ENCODE assay signal across 8 mouse cellular contexts in the genomic region with DNA sequence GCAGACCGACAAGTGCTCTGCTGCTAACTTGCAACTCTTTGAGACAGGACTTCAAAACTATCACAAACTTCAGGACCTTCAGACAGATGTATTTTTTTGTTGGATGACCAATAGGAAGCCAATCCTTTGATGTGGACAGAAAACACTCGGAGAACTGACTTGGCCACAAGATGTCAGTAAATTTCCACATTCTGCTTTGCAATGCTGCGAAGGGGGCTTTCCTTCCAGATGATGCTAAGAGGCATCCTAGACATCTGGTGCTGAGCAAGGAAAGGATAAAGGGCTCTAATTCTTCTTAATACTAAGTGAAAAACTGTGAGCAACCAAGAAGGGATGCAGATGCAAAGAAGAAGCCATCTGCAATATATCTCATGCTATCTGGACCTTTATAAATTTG. TPM values are rescaled to one million over a fixed set of nuclear protein-coding genes. Genes with fewer than 3 reads are reported as not detected.
DNase-seq lines count a peak whose midpoint lies in the region; ATAC-seq and TF ChIP-seq lines count a peak whose summit lies in the region.

No protein-coding gene starts in this region.

- no peaks in the 10 kb centered on the region for H3K4me1 ChIP-seq in heart, embryonic 10.5 days
- H3K4me1 ChIP-seq in E14TG2a.4 (replicated peaks; ENCODE audit: low read depth, low read length) = peaks cover 5% of the 10 kb centered on the region; the same call in 1 of the 2 replicates
- no peaks in the 10 kb centered on the region for H3K4me1 ChIP-seq in kidney, embryonic 16.5 days (ENCODE audit: insufficient read depth, low read length)

- H3K27ac ChIP-seq in heart, embryonic 10.5 days = no peak overlapping the region
- no peak overlapping the region for H3K27ac ChIP-seq in kidney, embryonic 16.5 days (ENCODE audit: low read length)

- peak; percentile 59; the same call in 1 of the 2 replicates for ATAC-seq in kidney, embryonic 16.5 days (ENCODE audit: low FRiP score, low TSS enrichment)
- ATAC-seq in erythroid progenitor cell, adult 5-6 weeks (replicated peaks; ENCODE audit: low FRiP score, poor library complexity, severe bottlenecking) = no peak

- no peaks in the 10 kb centered on the region for H3K36me3 ChIP-seq in heart, embryonic 10.5 days
- H3K36me3 ChIP-seq in E14TG2a.4 (ENCODE audit: insufficient read depth, low read length) = no peaks in the 10 kb centered on the region
- H3K36me3 ChIP-seq in kidney, embryonic 16.5 days (ENCODE audit: insufficient read depth, low read length) = no peaks in the 10 kb centered on the region

- H3K9ac ChIP-seq in kidney, embryonic 16.5 days (replicated peaks; ENCODE audit: low read length) = no peak overlapping the region

- no peaks in the 10 kb centered on the region for H3K9me3 ChIP-seq in heart, embryonic 10.5 days
- H3K9me3 ChIP-seq in E14TG2a.4 (ENCODE audit: low read length) = 0 out of 2 replicates have a peak, but pooled peaks cover 7% of the 10 kb centered on the region
- peaks cover 5% of the 10 kb centered on the region; the same call in 1 of the 2 replicates for H3K9me3 ChIP-seq in kidney, embryonic 16.5 days (ENCODE audit: low read length)

- DNase-seq in heart, postnatal 4 days = peak; percentile 45
- no peak for DNase-seq in heart, embryonic 10.5 days (ENCODE audit: low spot score)
- DNase-seq in embryo, embryonic 10 days (ENCODE audit: low spot score) = peak; percentile 84
- peak; percentile 75 for DNase-seq in retina, postnatal 1 day
- no peak for DNase-seq in gastrocnemius, adult 18-20 months (ENCODE audit: low spot score)

- TF ChIP-seq CTCF in E14TG2a.4 (conservative IDR thresholded peaks at IDR 0.05; ENCODE audit: low read length) = peak; percentile 36

- WGBS in heart, embryonic 10.5 days = 39% methylated on average over 3 of the region's 3 CpGs
- 38% methylated on average over 3 of the region's 3 CpGs for WGBS in kidney, embryonic 16.5 days

- no peak overlapping the region for H3K4me2 ChIP-seq in kidney, embryonic 16.5 days (replicated peaks; ENCODE audit: low read depth, low read length)

- no peak overlapping the region for H3K4me3 ChIP-seq in heart, embryonic 10.5 days
- H3K4me3 ChIP-seq in E14TG2a.4 (replicated peaks; ENCODE audit: low read length) = no peak overlapping the region
- no peak overlapping the region for H3K4me3 ChIP-seq in kidney, embryonic 16.5 days (ENCODE audit: low read length)

- no peaks in the 10 kb centered on the region for H3K27me3 ChIP-seq in heart, embryonic 10.5 days (ENCODE audit: insufficient read depth, poor library complexity, severe bottlenecking)
- H3K27me3 ChIP-seq in E14TG2a.4 (ENCODE audit: insufficient read depth, low read length) = no peaks in the 10 kb centered on the region
- no peaks in the 10 kb centered on the region for H3K27me3 ChIP-seq in kidney, embryonic 16.5 days (ENCODE audit: insufficient read depth, low read length)

RNA-seq across cellular contexts. Expression of a gene that starts 16.2 kb away (rescaled TPM):
- 10 to 100 TPM; 28.4 to 28.6 TPM for total RNA-seq in heart, postnatal 4 days (2021)
- polyA plus RNA-seq in heart, embryonic 10.5 days (2016; fragmentation: Nextera tagmentation; extraction: Ambion mirVana) = 18.3 and 18.9 TPM in 2 replicates
- polyA plus RNA-seq in kidney, embryonic 16.5 days (2015; fragmentation: Nextera tagmentation; extraction: Ambion mirVana) = 20.4 and 21.3 TPM in 2 replicates
- total RNA-seq in erythroid progenitor cell, adult 5-6 weeks (2015; ENCODE audit: low replicate concordance) = 14.1 and 28.5 TPM in 2 replicates
- total RNA-seq in erythroid progenitor cell, adult 5-6 weeks (2017; ENCODE audit: low replicate concordance) = 17.5 and 21.8 TPM in 2 replicates
- 10 to 100 TPM; 51.4 to 51.7 TPM for total RNA-seq in gastrocnemius, adult 18-20 months (2021)

Comparison
In these comparisons a context has a peak if more than half of its experiments do, and no peak if none do; other contexts are left out.
1. DNase-seq: peak in heart, postnatal 4 days (single experiment), embryo, embryonic 10 days (single experiment) and retina, postnatal 1 day (single experiment); none in heart, embryonic 10.5 days (single experiment) and gastrocnemius, adult 18-20 months (single experiment).